Comparison of ENCODE assay signal across 8 mouse cellular contexts in genomic region chr4:83417160-83417819, GRCm38 (mm10). TPM values are rescaled to one million over a fixed set of nuclear protein-coding genes. Genes with fewer than 3 reads are reported as not detected.
A peak's percentile ranks its signal among the peaks of the same experiment; 100 is the strongest.
DNase-seq lines count a peak whose midpoint lies in the region; ATAC-seq and TF ChIP-seq lines count a peak whose summit lies in the region.

Gene Snapc3 (plus strand): TSS chr4:83417724.

- peaks cover 3 to 4% of the 10 kb centered on the region in 2 experiments; a peak in 2 of 4 replicates for H3K4me1 ChIP-seq in MEL (ENCODE audit: control insufficient read depth in 1 of 2, insufficient read depth in 2 of 2, low read length in 2 of 2)
- no peaks in the 10 kb centered on the region for H3K4me1 ChIP-seq in cerebellum, adult 2 months (ENCODE audit: control insufficient read depth, insufficient read depth, low read length)
- peaks cover 14% of the 10 kb centered on the region; the same call in 1 of the 2 replicates for H3K4me1 ChIP-seq in forebrain, postnatal 0 days (ENCODE audit: insufficient read depth)
- peaks cover 14% of the 10 kb centered on the region for H3K4me1 ChIP-seq in lung, embryonic 15.5 days

- peak within 1 kb of the TSS; percentile 61 for H3K4me2 ChIP-seq in forebrain, postnatal 0 days (ENCODE audit: low read depth)
- H3K4me2 ChIP-seq in lung, embryonic 15.5 days = peak within 1 kb of the TSS; percentile 63

- TF ChIP-seq RAD21 in MEL (IDR thresholded peaks at IDR 0.05; ENCODE audit: low read depth, low read length) = no peak

- no peak for TF ChIP-seq CTCF in MEL (IDR thresholded peaks at IDR 0.05 in 2 of 3, conservative IDR thresholded peaks at IDR 0.05 in 1 of 3; ENCODE audit: control insufficient read depth in 1 of 3, insufficient read depth in 1 of 3, low read depth in 2 of 3, low read length in 3 of 3, poor library complexity in 1 of 3, severe bottlenecking in 1 of 3)
- TF ChIP-seq CTCF in cerebellum, adult 2 months (IDR thresholded peaks at IDR 0.05; ENCODE audit: borderline replicate concordance, insufficient read depth, low read depth, low read length) = no peak
- no peak; the same call in none of the 2 replicates for TF ChIP-seq CTCF in forebrain, postnatal 0 days (IDR thresholded peaks at IDR 0.05; ENCODE audit: low read depth)

- DNase-seq in MEL (ENCODE audit: low read depth, low spot score) = peak; percentile 96
- DNase-seq in cerebellum, adult 2 months = peak; percentile 96 to 97
- peak; percentile 96 for DNase-seq in forebrain, postnatal 0 days
- peak; percentile 97 for DNase-seq in heart, postnatal 4 days
- DNase-seq in layer of hippocampus, adult 8-10 months (ENCODE audit: low spot score in 2 of 2) = peak; percentile 94 to 97
- DNase-seq in ovary, adult 18-20 months (ENCODE audit: low spot score) = peak; percentile 93
- DNase-seq in thymus, postnatal 0 days (ENCODE audit: low spot score) = peak; percentile 94

- TF ChIP-seq EP300 in MEL (IDR thresholded peaks at IDR 0.05; ENCODE audit: low read depth in 1 of 2, low read length in 2 of 2) = no peak

- peaks cover 3 to 11% of the 10 kb centered on the region in 2 experiments; a peak in 3 of 4 replicates for H3K36me3 ChIP-seq in MEL (ENCODE audit: control insufficient read depth in 1 of 2, insufficient read depth in 2 of 2, low read length in 2 of 2)
- H3K36me3 ChIP-seq in forebrain, postnatal 0 days (ENCODE audit: insufficient read depth) = no peaks in the 10 kb centered on the region
- no peaks in the 10 kb centered on the region for H3K36me3 ChIP-seq in lung, embryonic 15.5 days

- H3K79me2 ChIP-seq in MEL (ENCODE audit: control insufficient read depth, insufficient read depth, low read length, poor library complexity) = peaks cover 17% of the 10 kb centered on the region

- peak; percentile 99 for ATAC-seq in forebrain, postnatal 0 days
- peak; percentile 100 for ATAC-seq in lung, embryonic 15.5 days (ENCODE audit: borderline replicate concordance, extremely low read depth, low FRiP score, low TSS enrichment)

- TF ChIP-seq POLR2A in MEL (IDR thresholded peaks at IDR 0.05; ENCODE audit: control insufficient read depth in 1 of 2, insufficient read depth in 1 of 2, low read depth in 1 of 2, low read length in 2 of 2, poor library complexity in 1 of 2) = peak; percentile 61 to 86; a peak in 3 of 4 replicates
- peak; percentile 89; the same call in 1 of the 2 replicates for TF ChIP-seq POLR2A in cerebellum, adult 2 months (IDR thresholded peaks at IDR 0.05; ENCODE audit: borderline replicate concordance, insufficient read depth, low read length)

- H3K27me3 ChIP-seq in MEL (ENCODE audit: control insufficient read depth in 1 of 2, insufficient read depth in 2 of 2, low read length in 2 of 2) = no peaks in the 10 kb centered on the region
- H3K27me3 ChIP-seq in cerebellum, adult 2 months (ENCODE audit: control insufficient read depth, insufficient read depth, low read length) = no peaks in the 10 kb centered on the region
- no peaks in the 10 kb centered on the region for H3K27me3 ChIP-seq in forebrain, postnatal 0 days (ENCODE audit: insufficient read depth, low read length)
- no peaks in the 10 kb centered on the region for H3K27me3 ChIP-seq in lung, embryonic 15.5 days

- H3K27ac ChIP-seq in MEL (ENCODE audit: control insufficient read depth, low read depth, low read length) = peak within 1 kb of the TSS; percentile 16; the same call in 1 of the 2 replicates
- peak within 1 kb of the TSS; percentile 16 for H3K27ac ChIP-seq in cerebellum, adult 2 months (ENCODE audit: insufficient read depth, low read length)
- peak within 1 kb of the TSS; percentile 91 for H3K27ac ChIP-seq in forebrain, postnatal 0 days (ENCODE audit: low read depth, low read length)
- peak within 1 kb of the TSS; percentile 85 for H3K27ac ChIP-seq in lung, embryonic 15.5 days

- H3K9me3 ChIP-seq in MEL (replicated peaks; ENCODE audit: insufficient read depth, low read length) = no peaks in the 10 kb centered on the region
- H3K9me3 ChIP-seq in forebrain, postnatal 0 days (ENCODE audit: low read length) = no peaks in the 10 kb centered on the region
- no peaks in the 10 kb centered on the region for H3K9me3 ChIP-seq in lung, embryonic 15.5 days

- peak within 1 kb of the TSS; percentile 91 for H3K9ac ChIP-seq in MEL (ENCODE audit: control insufficient read depth, low read depth, low read length, poor library complexity, severe bottlenecking)
- peak within 1 kb of the TSS; percentile 85 for H3K9ac ChIP-seq in forebrain, postnatal 0 days
- H3K9ac ChIP-seq in lung, embryonic 15.5 days = peak within 1 kb of the TSS; percentile 92

- under 1% methylated on average over 41 of the region's 41 CpGs for WGBS in cerebellum, adult 2 months
- WGBS in forebrain, postnatal 0 days = 4% methylated on average over 41 of the region's 41 CpGs
- WGBS in lung, embryonic 15.5 days = under 1% methylated on average over 41 of the region's 41 CpGs

- peak within 1 kb of the TSS; percentile 85 to 92 for H3K4me3 ChIP-seq in MEL (ENCODE audit: control insufficient read depth in 1 of 2, insufficient read depth in 1 of 2, low read depth in 2 of 2, low read length in 2 of 2)
- peak within 1 kb of the TSS; percentile 69 for H3K4me3 ChIP-seq in cerebellum, adult 2 months (replicated peaks; ENCODE audit: insufficient read depth, low read depth, low read length)
- peak within 1 kb of the TSS; percentile 78 for H3K4me3 ChIP-seq in forebrain, postnatal 0 days (ENCODE audit: low read depth, low read length)
- H3K4me3 ChIP-seq in lung, embryonic 15.5 days = peak within 1 kb of the TSS; percentile 96

TF ChIP-seq in MEL, 35 proteins besides CTCF, POLR2A, EP300 and RAD21 (continues in another document):
- TF ChIP-seq ZNF384 (IDR thresholded peaks at IDR 0.05; ENCODE audit: low read depth, low read length) = no peak
- peak; percentile 82 for TF ChIP-seq NELFE (IDR thresholded peaks at IDR 0.05; ENCODE audit: low read depth, low read length)
- TF ChIP-seq MAFK (IDR thresholded peaks at IDR 0.05; ENCODE audit: borderline replicate concordance, low read depth, low read length) = no peak
- TF ChIP-seq POLR2AphosphoS5 (IDR thresholded peaks at IDR 0.05; ENCODE audit: borderline replicate concordance, low read depth, low read length) = no peak
- TF ChIP-seq NRF1 (IDR thresholded peaks at IDR 0.05; ENCODE audit: insufficient read depth, low read depth, low read length, poor library complexity, severe bottlenecking) = peak; percentile 57; the same call in 1 of the 2 replicates
- peak; percentile 81; the same call in 1 of the 2 replicates for TF ChIP-seq MXI1 (IDR thresholded peaks at IDR 0.05; ENCODE audit: low read depth, low read length)
- no peak for TF ChIP-seq USF2 (IDR thresholded peaks at IDR 0.05; ENCODE audit: borderline replicate concordance in 1 of 2, insufficient read depth in 1 of 2, low read depth in 1 of 2, low read length in 2 of 2)
- no peak for TF ChIP-seq ETS1 (IDR thresholded peaks at IDR 0.05; ENCODE audit: low read depth, low read length)
- no peak for TF ChIP-seq MAZ (IDR thresholded peaks at IDR 0.05; ENCODE audit: low read depth, low read length)
- peak; percentile 90 for TF ChIP-seq SIN3A (IDR thresholded peaks at IDR 0.05; ENCODE audit: low read length)
- no peak for TF ChIP-seq TAL1 (IDR thresholded peaks at IDR 0.05; ENCODE audit: low read length)
- no peak for TF ChIP-seq E2F4 (IDR thresholded peaks at IDR 0.05; ENCODE audit: borderline replicate concordance, low read depth, low read length)
- TF ChIP-seq UBTF (IDR thresholded peaks at IDR 0.05; ENCODE audit: borderline replicate concordance, insufficient read depth, low read depth, low read length) = no peak
- peak; percentile 52; the same call in 1 of the 2 replicates for TF ChIP-seq ZMIZ1 (IDR thresholded peaks at IDR 0.05; ENCODE audit: low read depth, low read length)
- TF ChIP-seq JUND (IDR thresholded peaks at IDR 0.05; ENCODE audit: low read depth, low read length) = no peak
- TF ChIP-seq MYB (IDR thresholded peaks at IDR 0.05; ENCODE audit: low read depth, low read length) = no peak
- TF ChIP-seq KAT2A (conservative IDR thresholded peaks at IDR 0.05; ENCODE audit: low read depth, low read length) = peak; percentile 88
- no peak for TF ChIP-seq GABPA (IDR thresholded peaks at IDR 0.05; ENCODE audit: low read depth, low read length)
- TF ChIP-seq SMC3 (IDR thresholded peaks at IDR 0.05; ENCODE audit: low read depth, low read length) = no peak
- no peak for TF ChIP-seq BHLHE40 (IDR thresholded peaks at IDR 0.05; ENCODE audit: borderline replicate concordance, low read depth, low read length)
- TF ChIP-seq USF1 (IDR thresholded peaks at IDR 0.05; ENCODE audit: low read depth, low read length) = no peak
- TF ChIP-seq GATA1 (IDR thresholded peaks at IDR 0.05; ENCODE audit: low read depth, low read length) = no peak
- TF ChIP-seq ZC3H11A (IDR thresholded peaks at IDR 0.05; ENCODE audit: low read depth, low read length) = no peak
- TF ChIP-seq TCF12 (IDR thresholded peaks at IDR 0.05; ENCODE audit: low read depth, low read length) = peak; percentile 65
- TF ChIP-seq ZKSCAN1 (IDR thresholded peaks at IDR 0.05; ENCODE audit: low read depth, low read length) = no peak
- no peak for TF ChIP-seq CHD2 (IDR thresholded peaks at IDR 0.05; ENCODE audit: low read length)
- TF ChIP-seq HCFC1 (IDR thresholded peaks at IDR 0.05; ENCODE audit: low read depth, low read length) = peak; percentile 100
- TF ChIP-seq RCOR1 (IDR thresholded peaks at IDR 0.05; ENCODE audit: low read depth, low read length) = no peak
- TF ChIP-seq ELF1 (IDR thresholded peaks at IDR 0.05; ENCODE audit: low read depth, low read length) = peak; percentile 92
- TF ChIP-seq POLR2AphosphoS2 (IDR thresholded peaks at IDR 0.05; ENCODE audit: low read length) = peak; percentile 72; the same call in 1 of the 2 replicates
- 0 out of 2 replicates have a peak, but pooled peaks have one; percentile 34 for TF ChIP-seq TBP (IDR thresholded peaks at IDR 0.05; ENCODE audit: low read depth, low read length)

RNA-seq across cellular contexts. Expression of gene Snapc3, which starts in this region (rescaled TPM):
- total RNA-seq in MEL (2012; rRNA removed) = 15.3 and 16.9 TPM in 2 replicates
- polyA plus RNA-seq in MEL (2012; ENCODE audit: insufficient read depth in 1 of 2, insufficient read length in 2 of 2, low read depth in 1 of 2, low replicate concordance in 2 of 2, missing spikeins in 1 of 2) = 10 to 100 TPM in 1 of 2 experiments, not detected in 1; 12.0 TPM
- 36.6 and 38.0 TPM in 2 replicates for polyA plus RNA-seq in cerebellum, adult 2 months (2012; rRNA removed)
- total RNA-seq in forebrain, postnatal 0 days (2014; rRNA removed) = 56.6 and 60.9 TPM in 2 replicates
- 42.3 and 44.0 TPM in 2 replicates for polyA plus RNA-seq in forebrain, postnatal 0 days (2015; fragmentation: Nextera tagmentation; extraction: Ambion mirVana)
- 10 to 100 TPM; 25.3 to 26.6 TPM for total RNA-seq in heart, postnatal 4 days (2021)
- 10 to 100 TPM; 32.6 to 39.8 (median 35.6) TPM for total RNA-seq in layer of hippocampus, adult 8-10 months (2022)
- polyA plus RNA-seq in lung, embryonic 15.5 days (2015; fragmentation: Nextera tagmentation; extraction: Ambion mirVana) = 39.9 and 41.5 TPM in 2 replicates
- polyA plus RNA-seq in thymus, postnatal 0 days (2015; fragmentation: Nextera tagmentation; extraction: Ambion mirVana) = 40.3 and 42.7 TPM in 2 replicates

Comparison
In these comparisons a context has a peak if more than half of its experiments do, and no peak if none do; other contexts are left out.
1. Peak in every context shown above with its lines: DNase-seq, ATAC-seq, H3K4me3 ChIP-seq and H3K27ac ChIP-seq.
2. H3K27ac ChIP-seq: peak in every context shown above with its lines; median percentile 91 in forebrain, postnatal 0 days; 85 in lung, embryonic 15.5 days; 16 in MEL; 16 in cerebellum, adult 2 months.